Mouse (Mus musculus) neutrophil, adult 5-6 weeks (primary cell): ENCODE data around the gene Zfp408. TPM values are rescaled to one million over a fixed set of nuclear protein-coding genes. Genes with fewer than 3 reads are reported as not detected.

Experiments
- ATAC-seq: fragments of 151-379, 151-347 bp; 2 replicates; pipeline ENCODE4 v1.8.0; 2017; ENCODE audit warnings: mild to moderate bottlenecking, moderate TSS enrichment; ENCODE audit not compliant: insufficient number of reproducible peaks, poor library complexity, low FRiP score, severe bottlenecking; ENCODE audit errors: extremely low read depth
- total RNA-seq: library from RNA; stranded (forward); fragments of 200-1000 nt; gene quantifications from 2 replicates; pipeline ENCODE4 v1.2.3, GENCODE M21; 2017

The Zfp408 gene
- total RNA-seq, result 19.0 and 19.2 TPM in 2 replicates

- peak; percentile 91 for ATAC-seq
Observed at GRCm38 (mm10) chr2:91649553-91650359, at the start of gene Zfp408, which contains the start of gene Arhgap1. Gene Zfp408 (minus strand): TSS chr2:91649791. Gene Arhgap1 (plus strand): TSS chr2:91649860.

- no peak for ATAC-seq
Observed at GRCm38 (mm10) chr2:91699225-91699624, 49.6 kb upstream of the Zfp408 start.

- ATAC-seq, result no peak
Observed at GRCm38 (mm10) chr2:91696225-91696590, 46.6 kb upstream of the Zfp408 start.

GRCm38 (mm10) chr2:91695436-91696224 lies 46.0 kb upstream of the Zfp408 start:
- no peak for ATAC-seq

GRCm38 (mm10) chr2:91689452-91689851 lies 39.9 kb upstream of the Zfp408 start:
- no peak for ATAC-seq

GRCm38 (mm10) chr2:91683919-91684318 lies 34.3 kb upstream of the Zfp408 start:
- no peak for ATAC-seq

GRCm38 (mm10) chr2:91682850-91683249 lies 33.3 kb upstream of the Zfp408 start:
- ATAC-seq, result no peak

GRCm38 (mm10) chr2:91676961-91677360 lies 27.4 kb upstream of the Zfp408 start:
- no peak for ATAC-seq

GRCm38 (mm10) chr2:91676420-91676819 lies 26.8 kb upstream of the Zfp408 start:
- ATAC-seq, result no peak

- ATAC-seq, result no peak
Observed at GRCm38 (mm10) chr2:91674895-91675294, 25.3 kb upstream of the Zfp408 start.

- ATAC-seq, result no peak
Observed at GRCm38 (mm10) chr2:91673587-91673986, 24.0 kb upstream of the Zfp408 start.

GRCm38 (mm10) chr2:91670038-91670437 lies 20.4 kb upstream of the Zfp408 start:
- ATAC-seq, result no peak

- ATAC-seq, result no peak
Observed at GRCm38 (mm10) chr2:91669326-91669725, 19.7 kb upstream of the Zfp408 start.

GRCm38 (mm10) chr2:91667747-91668146 lies 18.2 kb upstream of the Zfp408 start:
- ATAC-seq, result no peak

- no peak for ATAC-seq
Observed at GRCm38 (mm10) chr2:91666386-91666910, 16.9 kb upstream of the Zfp408 start.

GRCm38 (mm10) chr2:91664780-91665179 lies 15.2 kb upstream of the Zfp408 start:
- no peak for ATAC-seq

- ATAC-seq, result no peak
Observed at GRCm38 (mm10) chr2:91660981-91661380, 11.4 kb upstream of the Zfp408 start.

GRCm38 (mm10) chr2:91659657-91660056 lies 10.1 kb upstream of the Zfp408 start:
- no peak for ATAC-seq

GRCm38 (mm10) chr2:91656774-91657173 lies 7.2 kb upstream of the Zfp408 start:
- no peak for ATAC-seq

- no peak for ATAC-seq
Observed at GRCm38 (mm10) chr2:91655827-91656226, 6.2 kb upstream of the Zfp408 start.
